Mouse (Mus musculus): ENCODE results near the gene Runx1. TPM values are rescaled to one million over a fixed set of nuclear protein-coding genes. Genes with fewer than 3 reads are reported as not detected.

Runx1 gene
- polyA plus RNA-seq, 1 experiment from 2014 or later: 3.3 TPM

DNA sequence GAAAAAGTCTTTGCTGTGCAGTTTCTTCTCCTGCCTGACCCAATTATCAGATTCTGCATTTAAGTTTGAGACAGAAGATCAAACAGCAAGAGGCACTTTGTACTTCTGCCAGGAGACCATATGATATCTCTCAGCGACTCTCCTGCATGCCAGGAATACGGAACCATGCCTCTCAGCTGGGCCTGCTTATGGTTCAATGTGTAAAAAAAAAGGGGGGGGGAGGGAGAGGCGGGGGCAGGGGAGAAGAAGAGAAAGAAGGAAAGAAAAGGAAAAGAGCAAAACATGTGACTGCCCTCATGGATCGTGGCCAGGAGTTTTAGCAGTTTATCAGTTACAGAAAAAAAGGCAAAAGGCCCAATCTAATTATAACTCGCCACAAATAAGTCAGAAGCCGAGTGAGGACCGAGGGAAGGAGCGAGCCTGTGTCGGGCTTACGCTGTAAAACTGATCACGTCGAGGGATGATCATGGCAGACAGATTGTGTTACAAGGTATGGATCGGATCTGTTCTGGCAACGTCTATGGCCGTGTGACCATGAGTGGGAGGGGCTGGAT is 63.9 kb downstream of the Runx1 start:
- DNase-seq (ENCODE audit: low spot score): no peak
- 56% methylated on average over 15 of the region's 15 CpGs for WGBS
- no peak overlapping the region for H3K4me3 ChIP-seq (ENCODE audit: low read depth, low read length)
- H3K9me3 ChIP-seq (ENCODE audit: control insufficient read depth, low read length): no peaks in the 10 kb centered on the region
- no peaks in the 10 kb centered on the region for H3K36me3 ChIP-seq (ENCODE audit: control insufficient read depth, insufficient read depth, low read length)
- H3K27me3 ChIP-seq (replicated peaks; ENCODE audit: control insufficient read depth, insufficient read depth, low read length): no peaks in the 10 kb centered on the region
- ATAC-seq (replicated peaks; ENCODE audit: low FRiP score, low TSS enrichment, low read depth): no peak
- H3K9ac ChIP-seq (ENCODE audit: low read length): no peak overlapping the region
- no peak overlapping the region for H3K4me2 ChIP-seq (ENCODE audit: low read length)
- 0 out of 2 replicates have a peak, but pooled peaks cover 6% of the 10 kb centered on the region for H3K4me1 ChIP-seq (replicated peaks; ENCODE audit: control insufficient read depth, insufficient read depth, low read length)
- no peak overlapping the region for H3K27ac ChIP-seq (ENCODE audit: low read depth)

DNA sequence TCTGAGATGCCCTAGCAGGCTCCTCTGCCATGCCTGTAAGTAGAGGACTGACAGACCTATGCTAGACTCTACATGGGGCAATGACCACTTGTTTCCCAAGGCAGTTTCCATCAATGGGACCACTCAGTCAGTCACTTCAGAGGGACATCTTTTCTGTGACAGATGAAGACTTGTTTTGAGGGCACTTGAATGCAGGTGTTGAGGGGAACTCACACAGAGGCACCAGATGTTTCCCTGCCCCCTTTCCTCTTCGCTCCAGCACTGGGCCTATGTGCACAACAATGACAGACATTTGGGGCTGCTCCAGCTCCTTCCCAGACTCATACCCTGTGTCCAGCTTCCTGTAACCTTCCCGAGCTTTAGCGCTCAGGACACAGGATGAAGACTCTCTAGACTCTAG is 65.9 kb downstream of the Runx1 start:
- Histone ChIP-seq H3K4me1 (replicated peaks; ENCODE audit: control insufficient read depth, insufficient read depth, low read length) (0 out of 2 replicates have a peak, but pooled peaks cover 6% of the 10 kb centered on the region), H3K9me3 (ENCODE audit: control insufficient read depth, low read length) (no peaks in the 10 kb centered on the region), H3K4me2 (ENCODE audit: low read length) (no peak overlapping the region), H3K36me3 (ENCODE audit: control insufficient read depth, insufficient read depth, low read length) (no peaks in the 10 kb centered on the region), H3K27me3 (replicated peaks; ENCODE audit: control insufficient read depth, insufficient read depth, low read length) (no peaks in the 10 kb centered on the region), H3K9ac (ENCODE audit: low read length) (no peak overlapping the region), H3K27ac (ENCODE audit: low read depth) (no peak overlapping the region), H3K4me3 (ENCODE audit: low read depth, low read length) (no peak overlapping the region)
- ATAC-seq (replicated peaks; ENCODE audit: low FRiP score, low TSS enrichment, low read depth) (no peak), DNase-seq (ENCODE audit: low spot score) (no peak)
- 85% methylated on average over 3 of the region's 3 CpGs for WGBS

DNA sequence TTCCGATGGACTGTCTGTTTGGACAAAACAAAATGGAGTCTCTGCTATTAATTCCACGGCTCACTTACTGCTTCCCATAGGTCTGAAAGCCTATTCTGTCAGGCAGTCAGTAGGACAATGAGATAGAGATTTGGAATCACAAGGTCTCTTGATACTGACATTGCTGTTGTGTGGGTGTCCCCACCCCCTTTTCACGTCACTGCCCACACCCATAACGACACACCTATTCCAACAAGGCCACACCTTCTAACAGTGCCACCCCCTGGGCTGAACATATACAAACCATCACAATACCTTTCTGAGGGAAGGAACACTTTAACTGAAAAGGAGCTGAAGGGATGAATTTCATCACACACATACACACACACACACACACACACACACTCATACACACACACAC is 68.4 kb downstream of the Runx1 start:
- no peak overlapping the region for H3K4me3 ChIP-seq (ENCODE audit: low read depth, low read length)
- no peak overlapping the region for H3K27ac ChIP-seq (ENCODE audit: low read depth)
- H3K9me3 ChIP-seq (ENCODE audit: control insufficient read depth, low read length): no peaks in the 10 kb centered on the region
- ATAC-seq (replicated peaks; ENCODE audit: low FRiP score, low TSS enrichment, low read depth): no peak
- no peaks in the 10 kb centered on the region for H3K36me3 ChIP-seq (ENCODE audit: control insufficient read depth, insufficient read depth, low read length)
- H3K4me2 ChIP-seq (ENCODE audit: low read length): no peak overlapping the region
- 0 out of 2 replicates have a peak, but pooled peaks cover 6% of the 10 kb centered on the region for H3K4me1 ChIP-seq (replicated peaks; ENCODE audit: control insufficient read depth, insufficient read depth, low read length)
- WGBS: 82% methylated on average over 4 of the region's 4 CpGs
- H3K9ac ChIP-seq (ENCODE audit: low read length): no peak overlapping the region
- no peaks in the 10 kb centered on the region for H3K27me3 ChIP-seq (replicated peaks; ENCODE audit: control insufficient read depth, insufficient read depth, low read length)
- no peak for DNase-seq (ENCODE audit: low spot score)

DNA sequence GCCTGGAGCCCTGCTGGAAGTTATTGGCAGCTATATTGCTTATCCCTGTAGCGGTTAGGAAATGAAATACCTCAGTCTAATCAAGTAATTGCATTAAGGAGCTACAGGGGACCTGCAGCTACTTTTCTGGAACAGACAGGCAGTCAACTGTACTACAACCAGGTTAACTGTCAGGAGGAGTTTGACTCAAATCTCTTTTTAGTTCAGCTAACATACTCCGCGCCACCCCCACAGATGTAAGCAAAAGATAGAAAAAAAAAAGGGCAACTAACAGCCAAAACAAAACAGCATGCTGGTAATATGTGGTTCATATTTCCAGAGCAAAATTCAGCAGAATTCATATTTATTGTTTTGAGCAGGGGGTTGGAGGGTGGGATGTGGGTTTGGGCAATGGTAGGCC is 72.0 kb downstream of the Runx1 start:
- Histone ChIP-seq H3K9ac (ENCODE audit: low read length) (no peak overlapping the region), H3K36me3 (ENCODE audit: control insufficient read depth, insufficient read depth, low read length) (no peaks in the 10 kb centered on the region), H3K4me3 (ENCODE audit: low read depth, low read length) (no peak overlapping the region), H3K9me3 (ENCODE audit: control insufficient read depth, low read length) (no peaks in the 10 kb centered on the region), H3K27ac (ENCODE audit: low read depth) (no peak overlapping the region), H3K4me1 (replicated peaks; ENCODE audit: control insufficient read depth, insufficient read depth, low read length) (no peaks in the 10 kb centered on the region), H3K4me2 (ENCODE audit: low read length) (no peak overlapping the region), H3K27me3 (replicated peaks; ENCODE audit: control insufficient read depth, insufficient read depth, low read length) (no peaks in the 10 kb centered on the region)
- ATAC-seq (replicated peaks; ENCODE audit: low FRiP score, low TSS enrichment, low read depth) (no peak), DNase-seq (ENCODE audit: low spot score) (no peak)
- 90% methylated on average over 3 of the region's 3 CpGs for WGBS

DNA sequence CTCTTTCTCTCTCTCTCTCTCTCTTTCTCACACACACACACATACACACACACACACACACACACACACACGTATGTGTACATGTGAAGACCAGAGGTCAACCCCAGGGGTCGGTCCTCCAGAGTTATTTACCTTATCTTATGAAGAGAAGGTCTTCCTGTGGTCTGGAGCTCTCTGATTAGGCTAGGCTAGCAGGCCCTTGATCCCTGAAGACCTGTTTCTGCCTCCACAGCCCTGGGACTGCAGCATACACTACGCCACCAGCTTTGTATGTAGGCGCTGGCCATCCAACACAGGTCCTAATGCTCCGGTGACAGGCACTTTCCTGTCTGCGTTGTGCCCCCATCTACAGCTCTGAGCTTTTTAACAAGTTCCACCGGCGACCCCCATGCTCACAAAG is 72.8 kb downstream of the Runx1 start:
- DNase-seq (ENCODE audit: low spot score) (no peak), ATAC-seq (replicated peaks; ENCODE audit: low FRiP score, low TSS enrichment, low read depth) (no peak)
- H3K27me3 ChIP-seq (replicated peaks; ENCODE audit: control insufficient read depth, insufficient read depth, low read length): no peaks in the 10 kb centered on the region
- no peak overlapping the region for H3K9ac ChIP-seq (ENCODE audit: low read length)
- H3K4me2 ChIP-seq (ENCODE audit: low read length): no peak overlapping the region
- H3K4me1 ChIP-seq (replicated peaks; ENCODE audit: control insufficient read depth, insufficient read depth, low read length): no peaks in the 10 kb centered on the region
- no peaks in the 10 kb centered on the region for H3K36me3 ChIP-seq (ENCODE audit: control insufficient read depth, insufficient read depth, low read length)
- WGBS: 78% methylated on average over 8 of the region's 8 CpGs
- no peaks in the 10 kb centered on the region for H3K9me3 ChIP-seq (ENCODE audit: control insufficient read depth, low read length)
- H3K27ac ChIP-seq (ENCODE audit: low read depth): no peak overlapping the region
- H3K4me3 ChIP-seq (ENCODE audit: low read depth, low read length): no peak overlapping the region

DNA sequence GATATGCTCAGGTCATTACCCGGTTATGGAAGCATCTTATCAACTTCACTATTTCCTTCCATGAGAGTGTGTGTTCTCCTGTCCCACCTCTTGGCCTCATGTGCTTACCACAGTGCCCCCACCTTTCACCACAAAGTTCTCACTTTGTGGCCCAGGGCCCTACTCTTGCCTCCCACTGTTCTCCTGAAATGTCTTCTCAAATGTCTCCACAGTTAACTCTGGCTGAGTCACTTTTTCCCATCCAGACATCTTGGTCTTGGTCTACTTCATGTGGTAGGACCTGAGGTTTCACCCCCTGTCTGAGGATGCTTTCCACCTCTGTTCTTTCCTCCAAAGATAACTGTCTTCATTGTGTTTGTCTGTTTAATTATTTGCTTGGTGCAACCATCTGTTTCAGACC is 77.7 kb downstream of the Runx1 start:
- 78% methylated on average over 1 of the region's 1 CpGs for WGBS
- Histone ChIP-seq H3K36me3 (ENCODE audit: control insufficient read depth, insufficient read depth, low read length) (no peaks in the 10 kb centered on the region), H3K9ac (ENCODE audit: low read length) (no peak overlapping the region), H3K27me3 (replicated peaks; ENCODE audit: control insufficient read depth, insufficient read depth, low read length) (no peaks in the 10 kb centered on the region), H3K27ac (ENCODE audit: low read depth) (no peak overlapping the region), H3K4me3 (ENCODE audit: low read depth, low read length) (no peak overlapping the region), H3K4me1 (replicated peaks; ENCODE audit: control insufficient read depth, insufficient read depth, low read length) (peaks cover 4% of the 10 kb centered on the region; the same call in 1 of the 2 replicates), H3K4me2 (ENCODE audit: low read length) (no peak overlapping the region), H3K9me3 (ENCODE audit: control insufficient read depth, low read length) (no peaks in the 10 kb centered on the region)
- ATAC-seq (replicated peaks; ENCODE audit: low FRiP score, low TSS enrichment, low read depth) (no peak), DNase-seq (ENCODE audit: low spot score) (no peak)

DNA sequence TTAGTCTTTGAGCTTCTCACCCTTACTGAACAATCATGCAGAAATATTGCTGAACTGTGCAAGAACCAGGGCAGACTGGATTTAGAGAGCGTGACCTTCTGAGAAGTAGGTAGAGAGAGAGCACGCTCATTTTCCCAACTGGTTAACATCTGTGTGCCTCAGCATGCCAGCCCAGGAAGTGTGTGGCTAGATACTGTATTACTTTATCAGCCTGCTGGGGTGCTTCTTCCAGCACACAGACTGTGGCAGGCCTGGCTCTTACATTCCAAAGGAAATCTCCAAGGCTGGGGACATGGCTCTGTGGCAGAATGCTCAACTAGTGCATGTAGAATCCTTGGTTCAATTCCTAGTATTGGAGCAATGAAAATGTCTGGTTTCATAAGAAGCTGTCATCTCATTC is 78.9 kb downstream of the Runx1 start:
- H3K27me3 ChIP-seq (replicated peaks; ENCODE audit: control insufficient read depth, insufficient read depth, low read length): no peaks in the 10 kb centered on the region
- no peaks in the 10 kb centered on the region for H3K36me3 ChIP-seq (ENCODE audit: control insufficient read depth, insufficient read depth, low read length)
- no peak overlapping the region for H3K9ac ChIP-seq (ENCODE audit: low read length)
- WGBS: 69% methylated on average over 2 of the region's 2 CpGs
- no peak overlapping the region for H3K4me2 ChIP-seq (ENCODE audit: low read length)
- no peaks in the 10 kb centered on the region for H3K9me3 ChIP-seq (ENCODE audit: control insufficient read depth, low read length)
- H3K27ac ChIP-seq (ENCODE audit: low read depth): no peak overlapping the region
- H3K4me1 ChIP-seq (replicated peaks; ENCODE audit: control insufficient read depth, insufficient read depth, low read length): peaks cover 4% of the 10 kb centered on the region; the same call in 1 of the 2 replicates
- ATAC-seq (replicated peaks; ENCODE audit: low FRiP score, low TSS enrichment, low read depth) (no peak), DNase-seq (ENCODE audit: low spot score) (no peak)
- no peak overlapping the region for H3K4me3 ChIP-seq (ENCODE audit: low read depth, low read length)

DNA sequence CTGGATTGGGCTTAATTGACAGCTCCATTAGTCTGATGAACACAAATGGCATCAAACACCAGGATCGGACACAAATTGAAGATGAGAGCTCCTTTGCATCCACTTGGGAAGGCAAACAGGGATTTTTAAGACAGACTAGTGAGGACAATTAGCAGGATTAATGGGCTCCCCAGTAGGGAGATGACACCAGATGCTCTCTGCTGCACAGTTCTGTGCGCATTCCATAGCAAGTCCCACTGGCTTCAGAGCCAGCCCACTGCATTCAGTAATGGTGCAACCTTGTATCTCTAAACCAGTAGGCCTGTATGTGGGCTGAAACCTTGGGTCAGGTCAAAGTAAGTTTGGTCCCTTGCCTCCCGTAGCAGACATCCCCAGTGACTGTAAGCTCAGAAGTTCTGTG is 80.7 kb downstream of the Runx1 start:
- H3K9ac ChIP-seq (ENCODE audit: low read length): no peak overlapping the region
- no peak overlapping the region for H3K4me2 ChIP-seq (ENCODE audit: low read length)
- WGBS: 71% methylated on average over 3 of the region's 3 CpGs

DNA sequence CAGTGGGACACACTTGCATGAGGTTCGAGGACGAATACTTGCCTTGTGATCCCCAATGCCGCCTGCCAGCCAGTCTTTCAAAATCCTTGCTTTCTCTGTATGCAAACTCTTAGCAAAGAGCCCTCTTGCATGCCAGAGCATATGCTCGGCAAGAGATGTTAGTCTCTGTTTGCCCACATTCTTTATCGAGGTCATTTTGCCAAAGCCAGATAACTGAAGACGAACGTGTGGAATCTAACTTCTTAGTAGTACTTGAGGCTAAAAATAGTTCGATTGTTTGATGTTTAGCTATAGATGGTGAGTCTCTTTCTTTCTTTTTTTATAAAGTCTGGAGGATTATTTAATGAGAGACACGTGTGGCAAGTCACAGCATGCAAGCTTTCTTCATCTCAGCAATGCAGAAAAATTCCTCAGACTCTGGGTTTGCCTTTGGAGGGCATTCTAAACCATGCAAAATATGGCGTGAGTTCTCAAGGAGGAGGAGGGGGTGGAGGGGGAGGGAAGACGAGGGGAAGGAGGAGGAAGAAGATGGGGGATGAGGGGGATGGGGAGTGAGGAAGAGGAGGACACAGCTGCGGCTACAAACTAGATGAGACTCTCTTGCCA is 81.7 kb downstream of the Runx1 start:
- no peak for DNase-seq (ENCODE audit: low spot score)
- WGBS: 56% methylated on average over 12 of the region's 12 CpGs

More for the DNA sequence above, 80.7 kb downstream of the Runx1 start:
- H3K27ac ChIP-seq (ENCODE audit: low read depth): no peak overlapping the region
- no peaks in the 10 kb centered on the region for H3K36me3 ChIP-seq (ENCODE audit: control insufficient read depth, insufficient read depth, low read length)
- no peak for ATAC-seq (replicated peaks; ENCODE audit: low FRiP score, low TSS enrichment, low read depth)
- H3K27me3 ChIP-seq (replicated peaks; ENCODE audit: control insufficient read depth, insufficient read depth, low read length): no peaks in the 10 kb centered on the region
- H3K9me3 ChIP-seq (ENCODE audit: control insufficient read depth, low read length): no peaks in the 10 kb centered on the region
- no peak overlapping the region for H3K4me3 ChIP-seq (ENCODE audit: low read depth, low read length)
- DNase-seq (ENCODE audit: low spot score): no peak
- peaks cover 4% of the 10 kb centered on the region; the same call in 1 of the 2 replicates for H3K4me1 ChIP-seq (replicated peaks; ENCODE audit: control insufficient read depth, insufficient read depth, low read length)

More for the DNA sequence above, 81.7 kb downstream of the Runx1 start:
- Histone ChIP-seq H3K9ac (ENCODE audit: low read length) (no peak overlapping the region), H3K4me1 (replicated peaks; ENCODE audit: control insufficient read depth, insufficient read depth, low read length) (peaks cover 4% of the 10 kb centered on the region; the same call in 1 of the 2 replicates), H3K27ac (ENCODE audit: low read depth) (no peak overlapping the region), H3K9me3 (ENCODE audit: control insufficient read depth, low read length) (no peaks in the 10 kb centered on the region), H3K36me3 (ENCODE audit: control insufficient read depth, insufficient read depth, low read length) (no peaks in the 10 kb centered on the region), H3K27me3 (replicated peaks; ENCODE audit: control insufficient read depth, insufficient read depth, low read length) (no peaks in the 10 kb centered on the region), H3K4me2 (ENCODE audit: low read length) (no peak overlapping the region), H3K4me3 (ENCODE audit: low read depth, low read length) (no peak overlapping the region)
- no peak for ATAC-seq (replicated peaks; ENCODE audit: low FRiP score, low TSS enrichment, low read depth)
